Mouse (Mus musculus): ENCODE measurements around the gene Cyfip2. TPM values are rescaled to one million over a fixed set of nuclear protein-coding genes. Genes with fewer than 3 reads are reported as not detected.

The Cyfip2 gene
- polyA plus RNA-seq, 1 experiment from 2014 or later, result 14.7 TPM

GRCm38 (mm10) chr11:46215354-46215753 is 97.3 kb downstream of the Cyfip2 start:
- H3K4me3 ChIP-seq, result no peak overlapping the region
- DNase-seq (ENCODE audit: low spot score), result peak; percentile 82
- H3K27me3 ChIP-seq (ENCODE audit: low read depth, poor library complexity, severe bottlenecking), result no peaks in the 10 kb centered on the region
- H3K4me1 ChIP-seq, result peaks cover 45% of the 10 kb centered on the region
- whole genome bisulfite sequencing, result 25% methylated on average over 3 of the region's 3 CpGs
- peak overlapping the region; percentile 90 for H3K27ac ChIP-seq
- H3K36me3 ChIP-seq, result no peaks in the 10 kb centered on the region
- H3K9me3 ChIP-seq (replicated peaks), result no peaks in the 10 kb centered on the region

GRCm38 (mm10) chr11:46214368-46215230 is 98.1 kb downstream of the Cyfip2 start:
- H3K36me3 ChIP-seq, result no peaks in the 10 kb centered on the region
- peaks cover 45% of the 10 kb centered on the region for H3K4me1 ChIP-seq
- no peaks in the 10 kb centered on the region for H3K9me3 ChIP-seq (replicated peaks)
- H3K4me3 ChIP-seq, result 0 out of 2 replicates have a peak overlapping the region, but pooled peaks have one; percentile 1
- no peaks in the 10 kb centered on the region for H3K27me3 ChIP-seq (ENCODE audit: low read depth, poor library complexity, severe bottlenecking)
- peak overlapping the region; percentile 90 for H3K27ac ChIP-seq
- DNase-seq (ENCODE audit: low spot score), result no peak
- 38% methylated on average over 14 of the region's 14 CpGs for WGBS

DNA sequence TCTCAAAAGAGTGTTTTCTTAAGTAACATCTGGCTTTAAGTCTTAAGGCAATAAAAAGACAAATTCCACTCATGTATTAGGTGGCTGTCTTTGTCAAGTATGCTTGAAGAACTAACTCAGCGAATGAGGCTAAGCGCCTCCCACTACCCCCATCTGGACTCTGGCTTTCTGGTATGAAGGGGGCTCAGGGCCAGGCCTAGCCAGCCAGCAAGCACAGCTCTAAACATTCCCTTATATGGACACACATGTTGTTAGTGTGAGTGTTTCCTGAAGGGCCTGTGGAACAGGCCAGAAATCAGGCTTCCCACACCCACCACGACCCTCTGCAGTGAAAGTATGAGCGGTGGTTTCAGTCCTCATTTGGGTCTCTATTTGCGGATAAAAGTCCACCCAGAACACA is 98.8 kb downstream of the Cyfip2 start:
- Histone ChIP-seq H3K27me3 (ENCODE audit: low read depth, poor library complexity, severe bottlenecking) (no peaks in the 10 kb centered on the region), H3K36me3 (no peaks in the 10 kb centered on the region), H3K4me3 (0 out of 2 replicates have a peak overlapping the region, but pooled peaks have one; percentile 1), H3K4me1 (peaks cover 45% of the 10 kb centered on the region), H3K27ac (peak overlapping the region; percentile 90), H3K9me3 (replicated peaks) (no peaks in the 10 kb centered on the region)
- DNase-seq (ENCODE audit: low spot score), result peak; percentile 65
- WGBS, result 47% methylated on average over 5 of the region's 5 CpGs

- WGBS, result 31% methylated on average over 3 of the region's 3 CpGs
- no peaks in the 10 kb centered on the region for H3K27me3 ChIP-seq (ENCODE audit: low read depth, poor library complexity, severe bottlenecking)
- H3K9me3 ChIP-seq (replicated peaks), result no peaks in the 10 kb centered on the region
- H3K36me3 ChIP-seq, result no peaks in the 10 kb centered on the region
- no peak overlapping the region for H3K4me3 ChIP-seq
- H3K4me1 ChIP-seq, result peaks cover 45% of the 10 kb centered on the region
- DNase-seq (ENCODE audit: low spot score), result no peak
- peak overlapping the region; percentile 21; the same call in 1 of the 2 replicates for H3K27ac ChIP-seq
These were observed 100.8 kb downstream of the Cyfip2 start for GRCm38 (mm10) chr11:46211858-46212257.

- DNase-seq (ENCODE audit: low spot score), result no peak
- no peak overlapping the region for H3K27ac ChIP-seq
- no peaks in the 10 kb centered on the region for H3K9me3 ChIP-seq (replicated peaks)
- H3K4me3 ChIP-seq, result no peak overlapping the region
- 73% methylated on average over 2 of the region's 2 CpGs for WGBS
- H3K4me1 ChIP-seq, result peaks cover 52% of the 10 kb centered on the region
- no peaks in the 10 kb centered on the region for H3K27me3 ChIP-seq (ENCODE audit: low read depth, poor library complexity, severe bottlenecking)
- no peaks in the 10 kb centered on the region for H3K36me3 ChIP-seq
These were observed 102.8 kb downstream of the Cyfip2 start for GRCm38 (mm10) chr11:46209884-46210283.

DNA sequence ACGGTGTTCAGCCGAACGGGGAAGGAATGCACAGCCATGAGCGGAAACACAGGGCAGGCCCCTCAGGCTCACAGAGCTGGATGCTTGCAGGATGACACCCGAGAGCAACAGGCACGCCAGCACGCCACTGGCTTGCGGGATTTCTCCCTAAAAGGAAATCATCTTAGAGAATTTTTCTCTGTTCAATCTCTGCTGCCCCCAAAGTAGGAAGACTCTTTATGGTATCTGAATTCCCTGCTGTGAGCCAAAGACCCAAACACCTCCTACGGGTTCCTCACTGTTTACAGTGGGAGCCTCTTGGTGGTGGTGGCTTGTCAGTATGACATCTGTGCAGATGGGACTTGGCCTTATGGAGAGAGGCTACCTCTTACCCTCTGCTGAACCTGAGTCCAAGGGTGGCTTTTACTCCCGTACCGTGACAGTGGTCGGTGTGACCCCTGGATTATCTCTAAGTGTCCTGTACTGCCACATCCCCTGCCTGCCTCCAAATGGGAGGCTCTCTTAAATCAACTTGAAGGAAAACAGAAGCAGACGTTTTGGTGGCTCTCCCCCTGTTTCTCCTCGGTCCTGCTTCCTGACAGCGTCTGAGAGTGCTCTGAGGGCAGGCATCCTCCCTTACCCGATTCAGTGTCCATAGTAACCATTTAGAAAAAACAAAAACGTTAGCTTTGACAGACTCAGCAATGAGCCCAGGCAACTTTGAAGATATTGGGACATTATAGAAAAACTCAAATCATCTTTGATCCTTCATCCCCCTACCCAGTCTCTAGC is 106.8 kb downstream of the Cyfip2 start:
- H3K27me3 ChIP-seq (ENCODE audit: low read depth, poor library complexity, severe bottlenecking), result no peaks in the 10 kb centered on the region
- no peaks in the 10 kb centered on the region for H3K36me3 ChIP-seq
- no peak overlapping the region for H3K4me3 ChIP-seq
- 44% methylated on average over 17 of the region's 17 CpGs for WGBS
- DNase-seq (ENCODE audit: low spot score), result no peak
- peaks cover 28% of the 10 kb centered on the region for H3K4me1 ChIP-seq
- no peak overlapping the region; the same call in 1 of the 2 replicates for H3K27ac ChIP-seq
- H3K9me3 ChIP-seq (replicated peaks), result no peaks in the 10 kb centered on the region

- H3K9me3 ChIP-seq (replicated peaks), result no peaks in the 10 kb centered on the region
- DNase-seq (ENCODE audit: low spot score), result no peak
- no peaks in the 10 kb centered on the region for H3K36me3 ChIP-seq
- H3K27me3 ChIP-seq (ENCODE audit: low read depth, poor library complexity, severe bottlenecking), result no peaks in the 10 kb centered on the region
- peaks cover 36% of the 10 kb centered on the region for H3K4me1 ChIP-seq
- no peak overlapping the region for H3K27ac ChIP-seq
- WGBS, result 91% methylated on average over 9 of the region's 9 CpGs
- H3K4me3 ChIP-seq, result no peak overlapping the region
These were observed 107.8 kb downstream of the Cyfip2 start for GRCm38 (mm10) chr11:46204841-46205240.

GRCm38 (mm10) chr11:46202547-46202887 is 110.1 kb downstream of the Cyfip2 start:
- no peaks in the 10 kb centered on the region for H3K9me3 ChIP-seq (replicated peaks)
- DNase-seq (ENCODE audit: low spot score), result no peak
- H3K36me3 ChIP-seq, result peaks cover 7% of the 10 kb centered on the region
- H3K27me3 ChIP-seq (ENCODE audit: low read depth, poor library complexity, severe bottlenecking), result no peaks in the 10 kb centered on the region
- peaks cover 40% of the 10 kb centered on the region for H3K4me1 ChIP-seq
- no peak overlapping the region for H3K4me3 ChIP-seq
- WGBS, result 54% methylated on average over 10 of the region's 10 CpGs
- peak overlapping the region; percentile 73 for H3K27ac ChIP-seq

- H3K27me3 ChIP-seq (ENCODE audit: low read depth, poor library complexity, severe bottlenecking), result no peaks in the 10 kb centered on the region
- DNase-seq (ENCODE audit: low spot score), result no peak
- peaks cover 40% of the 10 kb centered on the region for H3K4me1 ChIP-seq
- 51% methylated on average over 20 of the region's 20 CpGs for WGBS
- no peak overlapping the region for H3K4me3 ChIP-seq
- H3K9me3 ChIP-seq (replicated peaks), result no peaks in the 10 kb centered on the region
- peaks cover 7% of the 10 kb centered on the region for H3K36me3 ChIP-seq
- peak overlapping the region; percentile 73 for H3K27ac ChIP-seq
These were observed 110.8 kb downstream of the Cyfip2 start for GRCm38 (mm10) chr11:46201636-46202546.

DNA sequence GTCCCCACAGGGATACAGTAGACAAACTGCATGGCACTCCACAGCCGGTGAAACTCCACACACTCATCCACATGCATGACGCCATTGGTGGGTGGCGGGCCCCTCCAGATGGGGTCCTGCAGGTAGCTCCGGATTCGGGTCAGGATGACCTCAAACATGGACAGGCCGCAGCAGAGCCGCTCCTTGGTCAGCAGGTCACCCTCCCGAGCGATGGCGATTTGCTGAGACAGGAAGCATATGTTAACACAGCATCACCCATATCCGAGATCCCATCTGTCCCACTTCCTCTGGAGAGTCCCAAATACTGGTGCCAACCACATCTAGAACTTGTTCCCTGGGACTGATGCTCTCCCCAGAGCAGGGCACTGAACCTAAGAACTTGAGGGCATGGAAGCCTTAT is 112.0 kb downstream of the Cyfip2 start:
- no peak overlapping the region for H3K27ac ChIP-seq
- 88% methylated on average over 11 of the region's 11 CpGs for WGBS
- peaks cover 32% of the 10 kb centered on the region for H3K4me1 ChIP-seq
- H3K36me3 ChIP-seq, result peaks cover 11% of the 10 kb centered on the region
- no peaks in the 10 kb centered on the region for H3K27me3 ChIP-seq (ENCODE audit: low read depth, poor library complexity, severe bottlenecking)
- DNase-seq (ENCODE audit: low spot score), result no peak
- H3K4me3 ChIP-seq, result no peak overlapping the region
- no peaks in the 10 kb centered on the region for H3K9me3 ChIP-seq (replicated peaks)

GRCm38 (mm10) chr11:46194175-46194574 is 118.5 kb downstream of the Cyfip2 start:
- Histone ChIP-seq H3K4me3 (no peak overlapping the region), H3K27ac (no peak overlapping the region)
- 43% methylated on average over 4 of the region's 4 CpGs for WGBS

DNA sequence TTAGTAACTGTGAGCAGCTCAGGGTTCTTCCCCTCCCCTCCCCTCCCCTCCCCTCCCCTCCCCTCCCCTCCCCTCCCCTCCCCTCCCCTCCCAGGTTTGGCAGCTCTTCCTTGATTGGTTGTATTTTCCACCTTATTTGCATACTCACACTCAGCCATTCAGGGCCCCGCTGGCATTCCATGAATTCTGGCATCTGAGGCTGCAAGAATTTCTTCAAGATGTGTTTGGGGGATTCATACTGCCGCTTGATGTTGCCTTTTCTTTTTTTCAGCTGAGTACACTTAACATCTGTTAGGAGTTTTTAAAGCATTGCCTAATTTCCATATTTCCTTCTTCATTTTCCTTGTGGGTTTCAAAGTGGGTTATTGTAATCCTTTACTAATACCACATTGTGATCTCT is 124.4 kb downstream of the Cyfip2 start:
- Histone ChIP-seq H3K27ac (no peak overlapping the region), H3K27me3 (ENCODE audit: low read depth, poor library complexity, severe bottlenecking) (no peaks in the 10 kb centered on the region), H3K9me3 (replicated peaks) (no peaks in the 10 kb centered on the region), H3K4me1 (peaks cover 18% of the 10 kb centered on the region), H3K4me3 (no peak overlapping the region), H3K36me3 (no peaks in the 10 kb centered on the region)
- WGBS, result 88% methylated on average over 2 of the region's 2 CpGs
- DNase-seq (ENCODE audit: low spot score), result no peak

More at GRCm38 (mm10) chr11:46194175-46194574, 118.5 kb downstream of the Cyfip2 start:
- no peak for DNase-seq (ENCODE audit: low spot score)
- H3K36me3 ChIP-seq, result peaks cover 11% of the 10 kb centered on the region
- H3K9me3 ChIP-seq (replicated peaks), result no peaks in the 10 kb centered on the region
- no peaks in the 10 kb centered on the region for H3K27me3 ChIP-seq (ENCODE audit: low read depth, poor library complexity, severe bottlenecking)
- peaks cover 10% of the 10 kb centered on the region; the same call in 1 of the 2 replicates for H3K4me1 ChIP-seq

Measured in limb, embryonic 10.5 days (tissue).